Mouse (Mus musculus) heart, embryonic 12.5 days (tissue): ENCODE measurements around the gene Icmt. TPM values are rescaled to one million over a fixed set of nuclear protein-coding genes. Genes with fewer than 3 reads are reported as not detected.
A peak's percentile ranks its signal among the peaks of the same experiment; 100 is the strongest.

Source experiments
- ATAC-seq: fragments of 200-750 bp; cut with Nextera tagmentation; 2 replicates; pipeline ENCODE4 v1.8.0; 2017; ENCODE audit warnings: moderate TSS enrichment, moderate library complexity; ENCODE audit not compliant: insufficient number of reproducible peaks, low FRiP score
- H3K27ac ChIP-seq: fragments of 300-500 bp; sonication (generic); 2 replicates; pipeline ENCODE4 v1.5.1; 2016; ENCODE audit warnings: mild to moderate bottlenecking, moderate library complexity; ENCODE audit not compliant: poor library complexity, severe bottlenecking
- H3K27me3 ChIP-seq: fragments of 300-500 bp; sonication (generic); replicated peaks from 2 replicates; pipeline ENCODE4 v1.6.1; 2016; ENCODE audit warnings: mild to moderate bottlenecking, moderate library complexity
- H3K36me3 ChIP-seq: fragments of 300-500 bp; sonication (generic); 2 replicates; pipeline ENCODE4 v1.6.1; 2016; ENCODE audit warnings: mild to moderate bottlenecking, moderate library complexity
- H3K4me1 ChIP-seq: fragments of 300-500 bp; sonication (generic); replicated peaks from 2 replicates; pipeline ENCODE4 v1.6.1; 2016; ENCODE audit warnings: mild to moderate bottlenecking
- H3K4me2 ChIP-seq: fragments of 300-500 bp; sonication (generic); 2 replicates; pipeline ENCODE4 v1.6.1; 2016; ENCODE audit warnings: mild to moderate bottlenecking, moderate library complexity
- H3K4me3 ChIP-seq: fragments of 300-500 bp; sonication (generic); 2 replicates; pipeline ENCODE4 v1.5.1; 2016; ENCODE audit warnings: mild to moderate bottlenecking
- H3K9ac ChIP-seq: fragments of 300-500 bp; sonication (generic); 2 replicates; pipeline ENCODE4 v1.6.1; 2016; ENCODE audit warnings: mild to moderate bottlenecking, moderate library complexity
- H3K9me3 ChIP-seq: fragments of 300-500 bp; sonication (generic); replicated peaks from 2 replicates; pipeline ENCODE4 v1.6.1; 2016; ENCODE audit warnings: mild to moderate bottlenecking, moderate library complexity
- WGBS: fragments of 180-500 bp; shearing (Covaris S2); methylation state at CpG from one replicate; pipeline ENCODE4 v1.1.7; 2016; 5-methylcytosine and 5-hydroxymethylcytosine counted together
- polyA plus RNA-seq: library from polyadenylated mRNA; unstranded; fragments of >200 nt; fragmentation: Nextera tagmentation; extraction: Ambion mirVana; gene quantifications from 2 replicates; pipeline ENCODE4 v1.2.1, GENCODE M21; 2016

Icmt gene
- polyA plus RNA-seq, 1 experiment from 2014 or later = 25.4 TPM

DNA sequence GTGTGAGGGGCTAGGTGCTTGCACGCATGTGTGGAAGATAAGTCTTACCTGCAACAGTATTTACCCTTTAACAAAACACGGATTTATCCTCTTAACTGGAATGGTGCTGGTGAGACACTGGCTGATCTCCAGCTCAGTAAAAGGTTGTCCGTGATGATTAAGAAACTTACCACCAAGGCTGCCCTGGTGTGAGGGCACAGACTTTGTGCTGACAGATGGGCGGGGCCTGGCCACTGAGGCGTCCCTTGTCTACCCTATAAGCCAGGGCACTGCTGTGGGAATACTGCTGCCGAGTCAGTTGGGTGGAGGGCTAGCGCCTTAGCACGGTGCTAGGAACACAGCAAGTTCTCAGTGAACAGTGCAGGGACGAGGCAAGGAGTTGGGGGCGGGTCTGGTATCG lies 5.0 kb downstream of the Icmt start:
- Histone ChIP-seq H3K4me2 (no peak overlapping the region), H3K4me3 (no peak overlapping the region), H3K27ac (no peak overlapping the region), H3K4me1 (peaks cover 13% of the 10 kb centered on the region), H3K27me3 (no peaks in the 10 kb centered on the region), H3K9ac (no peak overlapping the region), H3K36me3 (peaks cover 70% of the 10 kb centered on the region), H3K9me3 (no peaks in the 10 kb centered on the region)
- no peak for ATAC-seq
- WGBS = 73% methylated on average over 11 of the region's 11 CpGs

DNA sequence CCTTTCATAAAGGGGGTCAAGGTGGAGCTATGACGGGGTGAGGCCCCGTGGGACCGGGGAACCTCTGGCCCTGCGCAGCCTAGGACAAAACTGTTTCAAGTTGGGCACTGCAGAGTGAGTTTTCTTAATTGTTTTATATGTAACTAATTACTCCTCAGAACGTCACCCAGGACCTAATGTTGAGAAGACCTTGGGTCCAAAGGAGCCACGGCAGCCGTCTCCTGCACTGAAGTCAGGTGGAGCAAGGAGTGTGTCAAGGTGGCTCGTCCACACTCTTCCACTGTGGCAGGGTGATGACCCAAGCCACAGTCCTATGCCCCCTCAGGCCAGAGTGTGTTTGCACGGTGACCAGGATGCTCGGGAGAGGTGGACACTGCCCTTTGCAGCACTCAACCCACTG lies 6.1 kb downstream of the Icmt start:
- 93% methylated on average over 10 of the region's 10 CpGs for WGBS
- H3K36me3 ChIP-seq = peaks cover 81% of the 10 kb centered on the region

DNA sequence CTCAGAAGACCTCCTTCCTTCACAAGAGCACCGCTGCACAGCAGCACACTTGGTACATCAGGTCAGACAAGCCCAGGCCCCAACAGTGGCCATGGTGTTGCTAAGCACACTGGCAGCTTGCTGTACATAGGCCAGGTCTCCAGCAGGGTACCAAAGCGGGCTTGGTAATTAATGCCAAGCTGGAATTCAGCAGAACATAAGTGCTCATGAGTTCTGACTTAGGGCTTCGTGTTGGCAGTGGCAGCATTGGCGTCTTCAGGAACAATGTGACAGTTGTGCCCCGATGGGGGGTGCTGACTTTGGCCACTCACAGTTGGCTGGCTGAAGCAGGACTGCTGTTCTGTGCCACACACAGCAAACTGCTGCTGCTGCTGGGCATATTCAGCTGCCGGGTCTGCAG lies 7.7 kb downstream of the Icmt start:
- peaks cover 92% of the 10 kb centered on the region for H3K36me3 ChIP-seq
- H3K9me3 ChIP-seq = no peaks in the 10 kb centered on the region
- H3K27ac ChIP-seq = no peak overlapping the region
- no peak overlapping the region for H3K9ac ChIP-seq
- H3K27me3 ChIP-seq = peaks cover 2% of the 10 kb centered on the region; the same call in 1 of the 2 replicates
- no peaks in the 10 kb centered on the region for H3K4me1 ChIP-seq
- no peak overlapping the region for H3K4me3 ChIP-seq
- no peak for ATAC-seq
- 89% methylated on average over 6 of the region's 6 CpGs for WGBS
- no peak overlapping the region for H3K4me2 ChIP-seq

More for the DNA sequence above, 6.1 kb downstream of the Icmt start:
- no peak for ATAC-seq
- Histone ChIP-seq H3K4me2 (no peak overlapping the region), H3K9ac (no peak overlapping the region), H3K27me3 (no peaks in the 10 kb centered on the region), H3K4me1 (peaks cover 8% of the 10 kb centered on the region), H3K4me3 (no peak overlapping the region), H3K27ac (no peak overlapping the region), H3K9me3 (no peaks in the 10 kb centered on the region)

DNA sequence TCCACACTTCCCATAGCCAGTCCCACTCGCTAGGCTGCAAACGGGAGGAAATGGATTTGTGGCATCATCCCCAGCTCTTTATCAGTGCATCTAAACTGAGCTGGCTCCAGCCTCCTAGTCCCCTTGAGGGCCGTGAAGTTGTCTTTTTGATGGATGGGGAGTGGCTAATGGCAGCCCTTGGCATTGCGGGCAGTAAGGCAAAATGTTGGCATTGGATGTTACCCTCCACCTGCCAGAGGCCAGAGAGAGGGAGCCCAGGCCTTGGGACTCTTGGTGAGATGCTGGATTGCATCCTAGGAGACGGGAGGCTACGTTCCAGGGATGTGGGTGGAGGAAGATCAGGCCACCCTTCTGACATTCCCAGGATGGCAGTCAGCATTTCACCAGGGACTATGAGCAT lies 9.0 kb downstream of the Icmt start:
- no peak for ATAC-seq
- Histone ChIP-seq H3K36me3 (peaks cover 82% of the 10 kb centered on the region), H3K27ac (no peak overlapping the region), H3K4me1 (no peaks in the 10 kb centered on the region), H3K27me3 (peaks cover 15% of the 10 kb centered on the region), H3K4me2 (no peak overlapping the region), H3K9me3 (no peaks in the 10 kb centered on the region), H3K9ac (no peak overlapping the region), H3K4me3 (no peak overlapping the region)
- WGBS = 80% methylated on average over 6 of the region's 6 CpGs

DNA sequence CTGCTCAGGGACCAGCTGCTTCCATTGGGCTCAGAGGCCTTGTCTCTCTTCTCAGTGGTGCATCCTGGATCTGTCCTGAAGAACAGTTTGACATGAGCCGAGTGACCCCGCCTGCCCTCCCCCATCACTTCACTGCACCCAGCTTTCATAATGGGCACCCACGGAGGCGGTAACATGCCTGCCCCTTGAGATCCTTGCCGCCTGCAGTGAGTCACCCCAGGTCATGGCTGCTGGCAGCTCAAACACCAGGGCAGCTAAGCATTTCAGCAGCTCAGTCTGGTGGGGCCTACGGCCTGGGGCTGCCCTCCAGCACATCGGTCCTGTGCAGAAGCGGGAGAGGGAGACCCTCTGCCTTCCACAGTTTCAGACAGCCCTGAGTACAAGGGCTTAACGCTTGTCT lies 10.5 kb downstream of the Icmt start:
- peaks cover 3% of the 10 kb centered on the region for H3K4me1 ChIP-seq
- ATAC-seq = no peak
- no peak overlapping the region for H3K27ac ChIP-seq
- H3K4me2 ChIP-seq = no peak overlapping the region
- H3K36me3 ChIP-seq = peaks cover 72% of the 10 kb centered on the region
- H3K4me3 ChIP-seq = no peak overlapping the region
- 79% methylated on average over 9 of the region's 9 CpGs for WGBS
- H3K9ac ChIP-seq = no peak overlapping the region
- no peaks in the 10 kb centered on the region for H3K9me3 ChIP-seq
- H3K27me3 ChIP-seq = peaks cover 30% of the 10 kb centered on the region

DNA sequence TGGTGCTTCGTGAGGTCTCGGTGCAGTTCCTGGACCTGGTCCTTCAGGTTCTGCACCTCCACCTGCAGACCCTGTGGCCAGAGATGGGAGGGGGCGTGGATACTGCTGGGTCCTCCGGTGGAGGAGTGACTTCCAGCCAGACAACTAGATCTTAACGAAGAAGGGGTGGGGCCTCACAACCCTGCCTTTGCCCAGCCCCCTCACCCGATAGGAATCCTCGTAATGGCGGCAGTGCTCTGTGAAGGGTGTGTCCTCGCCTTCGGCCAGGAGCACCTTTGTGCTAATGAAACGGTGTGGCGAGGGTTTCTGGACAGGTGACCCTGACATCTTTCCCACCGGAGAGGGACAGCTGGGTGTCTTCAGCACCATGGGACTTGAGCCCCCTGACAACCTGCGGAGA lies 15.2 kb downstream of the Icmt start:
- H3K4me2 ChIP-seq = peak overlapping the region; percentile 3; the same call in 1 of the 2 replicates
- H3K9ac ChIP-seq = no peak overlapping the region
- H3K27ac ChIP-seq = no peak overlapping the region
- WGBS = 12% methylated on average over 14 of the region's 14 CpGs
- ATAC-seq = no peak
- H3K4me3 ChIP-seq = no peak overlapping the region
- peaks cover 42% of the 10 kb centered on the region for H3K4me1 ChIP-seq
- H3K36me3 ChIP-seq = peaks cover 28% of the 10 kb centered on the region
- H3K27me3 ChIP-seq = peaks cover 72% of the 10 kb centered on the region
- H3K9me3 ChIP-seq = no peaks in the 10 kb centered on the region

DNA sequence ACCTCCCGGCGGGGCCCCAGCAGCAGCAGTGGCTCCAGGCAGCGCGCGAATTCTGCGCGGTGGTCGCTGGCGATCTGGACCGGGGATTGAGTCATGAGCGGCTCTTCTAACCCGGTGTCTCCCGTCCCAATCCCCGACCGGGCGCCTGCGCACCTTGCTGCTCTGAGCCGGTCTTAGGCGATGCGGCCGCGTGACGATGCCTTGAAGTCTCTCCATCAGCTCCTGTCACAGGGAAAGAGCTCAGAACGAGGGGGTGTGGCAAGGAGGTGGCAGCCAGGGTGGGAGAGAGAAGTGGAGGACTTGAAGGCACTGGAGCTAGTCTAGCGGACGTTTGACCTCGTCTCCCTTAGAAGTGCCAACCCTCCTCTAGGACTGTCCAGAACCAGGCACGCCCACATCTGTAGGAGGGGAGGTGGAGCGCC lies 16.2 kb downstream of the Icmt start:
- H3K4me2 ChIP-seq = peak overlapping the region; percentile 68
- H3K4me1 ChIP-seq = peaks cover 51% of the 10 kb centered on the region
- WGBS = 2% methylated on average over 29 of the region's 29 CpGs
- 0 out of 2 replicates have a peak, but pooled peaks have one; percentile 34 for ATAC-seq
- peaks cover 75% of the 10 kb centered on the region for H3K27me3 ChIP-seq
- H3K9ac ChIP-seq = peak overlapping the region; percentile 58
- no peaks in the 10 kb centered on the region for H3K9me3 ChIP-seq
- peaks cover 19% of the 10 kb centered on the region for H3K36me3 ChIP-seq
- H3K27ac ChIP-seq = no peak overlapping the region
- peak overlapping the region; percentile 38 for H3K4me3 ChIP-seq

DNA sequence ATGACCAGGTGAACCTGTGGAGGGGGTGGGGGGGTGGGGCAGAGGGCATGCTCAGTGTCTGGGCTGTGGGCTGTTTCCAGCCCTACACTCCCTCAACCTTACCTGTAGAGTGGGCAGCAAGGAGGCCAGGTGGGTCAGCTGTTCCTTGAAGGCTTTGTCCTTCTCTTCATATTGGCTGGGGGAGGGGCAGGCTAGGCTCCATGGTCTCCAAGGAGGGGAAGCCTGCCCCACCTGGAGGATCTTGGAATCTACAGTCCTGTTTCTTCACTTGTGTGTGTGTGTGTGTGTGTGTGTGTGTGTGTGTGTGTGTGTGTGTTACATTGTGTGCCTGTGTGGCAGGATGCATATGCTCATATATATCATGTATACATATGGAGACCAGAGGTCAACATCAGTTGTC lies 16.9 kb downstream of the Icmt start:
- peak overlapping the region; percentile 68 for H3K4me2 ChIP-seq
- H3K9ac ChIP-seq = no peak overlapping the region
- H3K36me3 ChIP-seq = peaks cover 13% of the 10 kb centered on the region
- no peak overlapping the region for H3K27ac ChIP-seq
- peak overlapping the region; percentile 38 for H3K4me3 ChIP-seq
- H3K27me3 ChIP-seq = peaks cover 75% of the 10 kb centered on the region
- H3K9me3 ChIP-seq = no peaks in the 10 kb centered on the region
- no peak for ATAC-seq
- H3K4me1 ChIP-seq = peaks cover 55% of the 10 kb centered on the region

DNA sequence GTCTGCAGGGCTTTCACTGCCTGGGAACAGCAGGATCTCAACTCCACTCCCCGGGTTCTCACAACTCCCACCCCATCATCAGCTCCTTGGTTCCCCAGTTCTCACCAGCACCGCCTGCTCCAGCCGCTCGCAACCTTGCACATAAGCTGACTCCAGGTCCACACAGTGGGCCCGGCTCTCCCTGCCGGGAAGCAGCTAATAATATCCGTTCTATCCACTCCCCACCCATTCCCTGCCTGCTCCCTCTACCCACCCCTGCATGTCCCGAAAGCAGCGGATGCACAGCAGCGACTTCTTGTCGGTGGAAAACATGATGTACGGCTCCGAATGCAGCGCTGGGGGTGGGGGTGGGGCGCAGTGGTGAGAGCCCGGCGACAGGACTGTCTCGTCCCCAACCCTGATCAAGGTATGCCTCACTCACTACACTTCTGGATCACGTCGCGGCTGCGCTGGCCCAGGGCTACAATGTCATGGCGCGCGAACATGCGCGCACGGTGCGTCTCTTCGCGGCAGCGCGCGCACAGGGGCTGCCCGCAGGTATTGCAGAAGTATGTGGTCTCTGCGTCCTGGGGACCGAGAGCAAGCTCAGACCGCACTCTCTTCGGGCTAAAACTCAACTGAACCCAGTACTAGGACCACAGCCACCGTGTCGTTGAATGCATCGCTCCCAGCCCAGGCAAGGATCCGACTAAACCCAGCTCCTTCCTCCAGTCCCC lies 18.6 kb downstream of the Icmt start:
- Histone ChIP-seq H3K9me3 (no peaks in the 10 kb centered on the region), H3K36me3 (peaks cover 2% of the 10 kb centered on the region), H3K4me3 (peak overlapping the region; percentile 47), H3K4me1 (peaks cover 55% of the 10 kb centered on the region), H3K9ac (peak overlapping the region; percentile 64), H3K27ac (no peak overlapping the region), H3K27me3 (peaks cover 64% of the 10 kb centered on the region), H3K4me2 (peak overlapping the region; percentile 84)
- no peak for ATAC-seq
- 2% methylated on average over 43 of the region's 43 CpGs for WGBS

DNA sequence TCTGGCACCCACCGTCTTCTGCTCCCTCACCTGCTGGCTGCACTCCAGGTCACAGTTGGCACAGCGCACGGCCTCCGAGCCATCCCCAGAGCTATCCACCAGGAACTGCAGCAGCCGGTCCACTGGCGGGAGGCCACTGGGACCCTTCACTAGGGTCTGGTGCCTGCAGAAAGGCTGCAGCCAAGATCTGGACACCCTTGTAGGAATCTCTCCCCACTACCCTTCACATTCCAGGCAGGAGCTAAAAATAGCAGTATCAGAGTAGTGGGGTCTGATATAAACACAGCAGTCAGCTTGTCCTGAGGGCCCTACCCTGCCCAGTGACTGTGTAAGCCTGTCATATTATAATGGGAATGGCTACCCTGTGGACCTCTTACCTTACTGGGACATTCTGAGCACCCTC lies 20.6 kb downstream of the Icmt start:
- peak overlapping the region; percentile 80 for H3K9ac ChIP-seq
- peak overlapping the region; percentile 47 for H3K4me3 ChIP-seq
- 42% methylated on average over 6 of the region's 6 CpGs for WGBS
- no peaks in the 10 kb centered on the region for H3K9me3 ChIP-seq
- H3K27ac ChIP-seq = peak overlapping the region; percentile 97
- H3K4me2 ChIP-seq = peak overlapping the region; percentile 84
- H3K27me3 ChIP-seq = peaks cover 44% of the 10 kb centered on the region
- H3K36me3 ChIP-seq = no peaks in the 10 kb centered on the region
- peaks cover 51% of the 10 kb centered on the region for H3K4me1 ChIP-seq
- peak; percentile 30; the same call in 1 of the 2 replicates for ATAC-seq

DNA sequence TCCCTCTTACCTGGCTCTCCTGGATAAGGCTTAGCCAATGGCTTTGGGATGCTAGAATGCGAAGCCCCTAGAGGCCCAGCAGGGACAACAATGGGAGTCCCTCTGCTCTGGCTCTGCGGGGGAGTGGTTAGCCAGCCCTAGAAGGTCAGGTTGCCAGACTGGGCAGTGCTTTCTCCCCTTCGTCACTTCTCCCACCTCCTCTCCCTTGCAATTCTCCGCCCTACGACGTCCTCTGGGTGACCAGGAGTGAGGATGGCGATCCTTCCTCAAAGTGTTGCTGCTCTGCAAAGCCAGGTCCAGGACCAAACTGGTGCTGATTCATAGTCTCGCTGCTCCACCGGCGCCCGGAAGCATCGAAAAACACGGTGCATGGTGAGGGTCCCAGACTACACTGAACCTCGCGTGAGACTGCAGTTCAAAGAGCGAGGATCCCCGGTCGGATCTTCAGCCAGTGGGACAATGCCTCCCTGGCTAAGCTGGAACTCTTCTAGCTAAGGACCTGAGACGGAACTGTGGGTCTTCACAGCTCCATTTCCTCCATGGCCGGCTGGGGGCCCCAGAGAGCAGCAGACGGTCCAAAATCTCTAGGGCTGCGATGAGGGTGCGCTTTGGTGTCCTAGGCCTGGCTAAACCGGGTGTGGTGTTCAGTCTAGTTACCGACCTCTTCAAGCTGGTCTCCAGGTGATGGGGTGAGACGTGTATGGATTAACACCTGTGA lies 21.6 kb downstream of the Icmt start, which contains the start of gene Rnf207:
Gene Rnf207, minus strand, starts transcription at position 477 of the 718 bp plus-strand sequence.
- Histone ChIP-seq H3K4me2 (peak within 1 kb of the TSS; percentile 84), H3K9ac (peak within 1 kb of the TSS; percentile 80), H3K9me3 (no peaks in the 10 kb centered on the region), H3K4me1 (peaks cover 40% of the 10 kb centered on the region), H3K27ac (peak within 1 kb of the TSS; percentile 97), H3K27me3 (peaks cover 33% of the 10 kb centered on the region), H3K4me3 (peak within 1 kb of the TSS; percentile 47), H3K36me3 (no peaks in the 10 kb centered on the region)
- WGBS = 3% methylated on average over 26 of the region's 26 CpGs
- peak; percentile 51 for ATAC-seq
